Mouse (Mus musculus) adrenal gland, adult 18-20 months (tissue): Measurements from ENCODE around the gene Gm16440. TPM values are rescaled to one million over a fixed set of nuclear protein-coding genes. Genes with fewer than 3 reads are reported as not detected.
"Not testable (repeated sequence)": the region's sequence is repeated elsewhere in the genome, so short reads cannot be mapped to it uniquely, and the experiment has no call there.

ENCODE experiments used
- DNase-seq, 2 experiments: peaks; one replicate each; pipeline ENCODE4 v3.0.0; 2021 to 2022; ENCODE audit warnings: low spot score in 2 of 2
- long read RNA-seq, 2 experiments: library from polyadenylated mRNA; stranded (forward); transcript quantifications; one replicate each; pipeline ENCODE4 v2.0.0; 2021
- total RNA-seq, 2 experiments: library from RNA; stranded (reverse); gene quantifications; 1 replicate in 1 of 2; 2 replicates in 1 of 2; pipeline ENCODE4 v1.2.3; 2021

The Gm16440 gene
- total RNA-seq: not detected
- long read RNA-seq, experiment 1: 0 reads
- long read RNA-seq, experiment 2: 0 reads

DNA sequence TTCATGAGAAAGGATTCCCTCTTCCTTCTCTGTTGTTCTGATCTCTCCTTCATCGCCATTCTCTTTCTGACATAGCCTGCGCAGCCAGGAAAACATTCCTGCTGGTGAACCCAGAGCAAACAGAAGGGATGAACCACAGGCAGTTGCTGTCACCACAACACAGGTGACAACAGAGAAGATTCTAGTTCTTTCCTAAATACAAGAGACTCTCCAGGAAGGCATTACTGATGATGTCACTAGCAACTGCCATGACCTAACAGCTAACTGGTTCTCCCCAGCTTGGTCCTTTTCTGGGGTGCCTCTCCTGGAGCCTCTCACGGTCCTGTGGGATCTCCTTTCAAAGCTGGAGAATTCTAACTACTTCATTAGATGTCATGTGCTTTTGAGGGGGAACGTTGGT is at the start of gene Gm16440:
Gene Gm16440, minus strand, starts transcription at position 101 of the 400 bp plus-strand sequence.
- DNase-seq: not testable (repeated sequence)

DNA sequence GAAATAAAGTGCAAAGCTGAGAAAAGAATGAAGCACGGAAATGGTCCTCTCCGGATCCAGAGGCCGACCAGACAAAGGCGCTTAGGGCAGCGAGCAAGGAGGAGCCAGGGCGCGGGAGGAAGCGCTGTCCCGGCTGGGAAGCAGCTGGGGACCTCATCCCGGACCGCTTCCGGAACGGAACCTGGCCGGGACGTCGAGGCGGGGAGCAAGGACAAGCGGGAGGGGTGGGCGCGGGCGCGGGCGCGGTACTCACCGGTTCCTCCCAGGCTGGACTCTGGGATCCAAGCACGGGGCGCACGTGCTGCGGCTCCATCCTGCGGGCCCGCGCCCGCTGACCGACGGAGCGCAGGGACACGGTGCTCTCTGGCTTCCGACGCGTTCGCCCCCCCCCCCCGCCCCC is 36.6 kb upstream of the Gm16440 start:
- peak; percentile 6 to 25 for DNase-seq

DNA sequence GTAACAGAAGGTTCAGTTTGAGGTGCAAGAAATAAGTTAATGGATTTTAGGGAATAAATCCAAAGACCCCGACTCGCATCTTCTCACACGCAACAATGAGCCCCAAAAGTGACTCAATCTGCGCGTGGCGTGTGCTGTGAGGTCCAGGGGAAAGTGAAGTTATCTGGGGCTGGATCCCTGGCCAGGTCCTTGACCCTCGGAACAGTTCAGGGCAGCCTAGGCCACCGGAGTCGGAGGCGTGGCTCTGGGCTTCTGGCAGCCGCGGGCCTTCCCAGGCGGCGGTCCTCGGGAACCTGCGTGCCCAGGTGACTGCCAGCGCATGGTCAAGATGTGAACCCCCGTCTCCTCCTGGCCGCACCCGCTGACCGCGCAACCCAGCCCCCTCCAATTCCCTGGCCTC is 36.2 kb upstream of the Gm16440 start:
- DNase-seq: not testable (repeated sequence)

DNA sequence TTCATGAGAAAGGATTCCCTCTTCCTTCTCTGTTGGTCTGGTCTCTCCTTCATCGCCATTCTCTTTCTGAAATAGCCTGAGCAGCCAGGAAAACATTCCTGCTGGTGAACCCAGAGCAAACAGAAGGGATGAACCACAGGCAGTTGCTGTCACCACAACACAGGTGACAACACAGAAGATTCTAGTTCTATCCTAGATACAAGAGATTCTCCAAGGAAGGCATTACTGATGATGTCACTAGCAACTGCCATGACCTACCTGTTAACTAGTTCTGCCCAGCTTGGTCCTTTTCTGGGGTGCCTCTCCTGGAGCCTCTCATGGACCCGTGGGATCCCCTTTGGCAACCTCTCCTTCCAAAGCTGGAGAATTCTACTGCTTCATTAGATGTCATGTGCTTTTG is 22.3 kb upstream of the Gm16440 start, which contains the start of gene Gm3591:
Gene Gm3591, minus strand, starts transcription at position 101 of the 400 bp plus-strand sequence.
- not testable (repeated sequence) for DNase-seq

DNA sequence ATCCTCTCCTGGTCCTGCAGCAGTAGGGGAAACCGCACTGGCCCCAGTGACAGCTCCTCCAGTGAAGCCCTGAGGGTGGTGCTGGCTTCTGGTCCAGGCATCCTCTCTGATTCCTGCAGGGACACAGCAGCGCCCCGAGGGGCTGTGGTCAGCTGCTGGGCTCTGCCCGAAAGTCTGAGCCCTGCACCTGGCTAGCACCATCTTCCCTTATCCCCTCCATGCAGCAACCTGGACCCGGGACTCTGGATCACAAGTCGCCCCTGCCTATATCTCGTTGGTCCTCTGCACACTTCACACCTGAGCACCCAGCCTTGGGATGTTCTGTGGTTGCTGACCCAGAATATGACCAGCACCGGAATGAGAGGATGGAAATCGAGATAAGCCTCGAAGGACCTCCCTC is 46.5 kb downstream of the Gm16440 start, which contains the start of gene Gm3618:
Gene Gm3618, minus strand, starts transcription at position 101 of the 400 bp plus-strand sequence.
- not testable (repeated sequence) for DNase-seq

Other genes starting within 250 kb of the Gm16440 start
- not detected for gene Gm21560, start 171.0 kb downstream of the Gm16440 start, total RNA-seq
- gene Gm3411, start 103.1 kb downstream of the Gm16440 start, total RNA-seq: under 1 TPM in 1 of 2 experiments, not detected in 1; 0.20 TPM
- gene Gm21103, start 85.5 kb downstream of the Gm16440 start, total RNA-seq: not detected
- gene Gm3618, start 46.6 kb downstream of the Gm16440 start, total RNA-seq: not detected
- gene Gm3591, start 22.2 kb upstream of the Gm16440 start, total RNA-seq: under 1 TPM in 1 of 2 experiments, not detected in 1; 0.22 TPM
- not detected for gene Gm3594, start 54.3 kb upstream of the Gm16440 start, total RNA-seq
- not detected for gene Gm8356, start 147.0 kb upstream of the Gm16440 start, total RNA-seq
- gene Gm3629, start 200.3 kb upstream of the Gm16440 start, total RNA-seq: under 1 TPM in 1 of 2 experiments, not detected in 1; 0.35 TPM
- gene Gm3460, start 232.1 kb upstream of the Gm16440 start, total RNA-seq: not detected